Mouse (Mus musculus): ENCODE results near the gene Cdc123.

Gene Cdc123

DNA sequence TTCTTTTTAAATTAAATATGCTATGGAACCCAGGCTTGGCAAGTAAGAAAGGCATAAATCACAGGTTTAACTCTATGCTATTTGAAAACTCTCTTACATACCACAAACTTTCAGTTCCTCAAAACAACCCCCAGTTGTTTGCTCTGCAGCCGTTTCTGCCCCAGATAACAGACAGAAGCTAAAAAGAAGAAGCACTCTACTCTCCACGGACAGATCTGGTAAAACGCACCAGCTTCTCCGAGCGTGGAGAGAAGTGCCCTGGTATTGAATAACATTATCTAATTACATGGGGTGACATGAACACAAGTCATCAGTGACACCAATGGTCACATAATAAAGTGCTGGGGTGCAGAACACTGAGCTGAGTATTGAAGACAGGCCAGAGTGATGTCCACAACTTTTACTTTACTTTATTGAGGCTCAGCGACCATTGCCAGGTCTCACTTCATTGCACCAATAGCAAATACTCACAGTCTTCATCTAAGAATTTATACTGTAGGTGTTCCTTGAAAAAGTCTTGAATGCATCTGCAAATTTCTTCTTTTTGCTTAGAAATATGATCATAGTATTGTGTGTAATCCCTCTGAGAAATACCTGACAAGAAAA, 40.4 kb downstream of the Cdc123 start:
- no peak for DNase-seq

DNA sequence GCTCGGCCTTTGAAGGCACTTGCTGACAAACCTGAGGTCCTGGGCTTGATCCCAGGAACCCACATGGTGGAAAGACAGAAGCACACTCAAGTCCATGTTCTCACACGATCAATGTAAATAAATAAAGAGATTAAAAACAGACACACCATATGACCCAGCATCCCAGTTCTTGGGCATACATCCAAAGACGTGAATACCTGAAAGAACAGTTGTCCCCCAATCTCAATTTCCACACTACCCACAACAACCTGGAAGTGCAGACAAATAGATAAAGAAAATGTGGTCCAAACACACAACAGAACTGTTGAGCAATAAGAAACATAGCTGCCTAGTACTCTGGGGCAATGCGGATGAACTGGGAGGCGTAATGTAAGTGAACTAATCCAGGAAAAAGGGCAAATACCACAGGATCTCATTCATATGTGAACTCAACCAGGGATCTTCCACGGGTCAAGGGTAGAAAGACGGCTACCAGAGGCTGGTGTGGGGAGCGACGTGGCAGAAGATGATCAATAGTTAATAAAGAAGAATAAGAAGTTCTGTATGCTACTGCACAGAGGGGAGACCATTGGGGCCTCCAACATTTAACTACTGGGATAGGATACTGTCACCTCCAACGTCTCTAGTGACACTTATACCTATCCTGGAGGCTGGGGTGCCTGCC, 42.9 kb downstream of the Cdc123 start:
- no peak for DNase-seq

GRCm38 (mm10) chr2:5801182-5801640, 43.8 kb downstream of the Cdc123 start:
- DNase-seq = no peak

- DNase-seq = no peak
These were observed 46.9 kb downstream of the Cdc123 start for GRCm38 (mm10) chr2:5797816-5798672.

DNA sequence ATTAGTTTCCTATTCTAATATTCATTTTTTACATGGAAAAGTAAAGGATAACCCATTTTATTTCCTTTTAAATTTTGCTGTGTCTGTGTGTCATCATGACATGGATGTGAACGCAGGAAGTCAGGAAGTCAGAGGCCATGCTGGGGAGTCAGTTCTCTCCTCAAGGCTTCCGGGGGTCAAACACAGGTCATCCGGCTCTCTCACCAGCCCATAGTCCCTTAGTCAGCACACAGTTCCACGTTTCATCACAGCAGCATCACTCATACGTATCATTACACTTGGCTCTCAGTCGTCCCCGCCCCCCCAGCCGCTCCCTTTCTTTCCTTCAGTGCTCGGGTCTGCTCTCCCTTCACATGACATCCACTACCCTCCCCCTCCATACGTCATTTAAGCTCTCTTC, 51.2 kb downstream of the Cdc123 start:
- no peak for DNase-seq

DNA sequence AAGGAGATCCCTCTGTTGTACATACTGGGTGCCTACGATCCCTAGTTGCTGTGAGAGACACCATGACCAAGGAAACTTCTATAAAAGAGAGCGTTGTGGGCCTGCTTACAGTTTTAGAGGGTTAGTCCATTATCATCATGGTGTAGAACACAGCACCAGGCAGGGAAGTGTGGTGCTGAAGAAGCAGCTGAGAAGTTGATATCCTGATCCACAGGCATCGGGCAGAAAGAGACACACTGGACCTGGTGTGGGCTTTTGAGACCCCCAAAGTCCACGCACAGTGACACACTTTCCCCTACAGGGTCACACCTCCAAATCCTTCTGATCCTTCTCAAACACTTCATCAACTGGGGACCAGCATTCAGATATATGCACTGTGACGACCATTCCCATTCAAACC, 52.9 kb downstream of the Cdc123 start:
- no peak for DNase-seq

DNA sequence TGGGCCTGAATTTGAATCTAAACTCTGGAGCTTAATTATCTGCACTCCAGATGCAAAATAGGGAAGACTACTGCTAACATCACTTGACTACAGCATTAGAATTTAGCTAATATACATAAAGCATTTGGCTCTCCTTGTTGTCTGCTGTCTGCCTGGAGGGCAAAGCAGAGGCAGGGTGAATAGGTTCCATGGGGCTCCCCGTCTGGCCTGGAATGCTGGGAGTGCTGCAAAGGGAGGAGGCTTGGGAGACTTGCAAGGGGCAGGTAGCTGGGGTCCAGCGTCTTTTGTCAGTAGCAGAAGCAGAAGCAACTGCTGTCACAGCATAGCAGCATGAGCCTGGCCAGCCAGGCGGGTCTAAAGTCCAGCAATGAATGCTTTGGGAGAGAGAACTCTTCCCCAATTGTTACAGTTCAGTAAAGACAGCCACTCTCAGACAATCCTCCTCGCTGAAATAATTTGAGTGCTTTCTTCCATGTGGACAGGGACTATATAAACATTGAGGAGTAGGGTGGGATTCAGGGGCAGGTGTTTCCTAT, 55.3 kb downstream of the Cdc123 start:
- DNase-seq = no peak

- DNase-seq = no peak
These were observed 57.6 kb downstream of the Cdc123 start for GRCm38 (mm10) chr2:5787391-5787790.

DNA sequence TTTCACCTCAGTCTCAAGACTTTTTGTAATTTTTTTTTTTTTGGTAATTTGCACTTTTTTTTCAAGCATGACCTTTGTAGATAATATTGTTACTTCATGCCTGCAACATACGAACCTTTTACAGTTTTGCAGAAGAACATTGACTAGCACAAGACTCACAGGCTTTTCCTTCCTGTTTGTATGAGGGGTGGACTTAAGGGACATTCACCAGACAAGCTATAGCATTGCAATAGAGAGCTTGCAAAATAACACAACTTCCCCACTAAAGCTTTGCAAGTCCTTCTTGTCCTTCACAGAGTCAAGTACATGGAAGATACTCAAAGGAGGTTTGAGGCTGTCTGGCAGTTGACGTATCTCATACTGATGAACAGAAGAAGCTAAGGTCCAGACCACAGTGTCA, 72.5 kb downstream of the Cdc123 start:
- DNase-seq = no peak

- peak; percentile 72 to 76 for DNase-seq
These were observed 74.2 kb downstream of the Cdc123 start for GRCm38 (mm10) chr2:5770708-5771241.

- no peak for DNase-seq
These were observed 75.3 kb downstream of the Cdc123 start for GRCm38 (mm10) chr2:5769630-5770029.

DNA sequence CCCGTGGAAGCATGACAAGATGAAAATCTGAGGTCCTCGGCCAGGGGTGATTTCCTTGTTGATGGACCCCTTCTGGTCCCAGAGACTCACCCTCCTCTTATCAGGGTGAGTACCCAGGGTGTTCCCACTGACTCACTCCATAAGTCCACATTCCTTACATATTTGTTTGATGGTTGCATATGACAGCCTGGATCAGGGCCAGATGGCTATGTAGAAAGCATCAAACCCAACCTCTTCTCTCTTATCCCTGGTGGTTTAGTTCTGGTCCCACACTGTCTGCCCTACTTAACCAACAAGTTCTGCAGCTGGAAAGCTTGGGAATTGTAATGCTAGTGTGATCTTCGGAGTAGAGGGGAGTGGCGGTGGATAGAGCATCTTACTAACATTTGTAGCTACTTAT, 76.0 kb downstream of the Cdc123 start:
- no peak for DNase-seq

DNA sequence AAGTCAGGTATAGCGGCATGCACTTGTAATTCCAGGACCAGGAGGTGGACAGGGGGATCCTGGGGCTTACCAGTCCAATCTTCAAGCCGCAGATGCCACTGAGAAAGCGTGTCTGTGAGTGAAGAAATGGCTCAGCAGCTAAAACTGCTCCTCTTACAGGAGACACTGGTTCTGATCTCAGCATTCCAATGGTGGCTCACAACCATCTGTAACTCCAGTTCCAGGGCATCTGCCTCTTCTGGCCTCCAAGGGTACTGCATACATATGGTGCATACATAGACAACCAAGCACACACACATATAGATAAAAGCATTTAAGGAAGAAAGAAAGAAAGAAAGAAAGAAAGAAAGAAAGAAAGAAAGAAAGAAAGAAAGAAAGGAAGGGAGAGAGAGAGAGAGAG, 82.9 kb downstream of the Cdc123 start:
- DNase-seq = no peak

GRCm38 (mm10) chr2:5760479-5761008, 84.4 kb downstream of the Cdc123 start:
- no peak for DNase-seq

DNA sequence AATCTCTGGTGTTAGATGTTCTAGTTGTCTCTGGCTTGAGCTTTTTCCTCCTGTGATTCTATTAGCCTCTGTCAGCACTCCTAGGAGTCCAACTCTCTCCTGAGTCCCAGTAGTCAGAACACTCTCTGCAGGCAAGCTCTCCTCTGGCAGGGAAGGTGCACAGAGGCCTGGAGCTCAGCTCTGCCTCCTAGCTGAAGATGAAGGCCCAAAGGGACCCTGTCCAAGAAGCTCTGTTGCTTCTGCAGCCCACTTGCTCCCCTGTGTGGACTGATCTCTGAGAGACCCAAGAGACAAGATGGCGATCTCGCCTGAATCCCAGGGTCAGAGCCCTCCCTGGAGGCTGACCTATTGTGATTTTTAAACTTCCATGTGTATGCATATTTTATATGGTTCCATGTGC, 86.4 kb downstream of the Cdc123 start:
- DNase-seq = no peak

- no peak for DNase-seq
These were observed 94.1 kb downstream of the Cdc123 start for GRCm38 (mm10) chr2:5750872-5751271.

DNA sequence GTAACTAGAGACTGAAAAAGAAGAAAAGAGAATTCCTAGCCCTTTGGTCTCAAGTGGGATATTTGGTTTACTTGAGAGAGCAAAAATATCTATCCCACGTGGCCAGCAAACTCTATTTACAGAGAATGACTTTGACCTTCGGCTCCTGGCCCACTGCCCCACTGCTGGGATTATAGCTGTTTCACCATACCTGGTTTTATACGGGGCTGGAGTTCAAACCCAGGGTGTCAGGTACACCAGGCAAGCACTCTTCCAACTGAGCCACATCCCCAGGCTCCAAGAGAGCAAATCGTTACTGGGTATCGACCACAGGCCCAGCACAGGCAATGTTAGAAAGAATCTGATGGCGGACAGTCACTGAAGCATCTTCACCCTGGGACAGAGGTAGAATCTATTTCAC, 95.8 kb downstream of the Cdc123 start:
- no peak for DNase-seq

DNA sequence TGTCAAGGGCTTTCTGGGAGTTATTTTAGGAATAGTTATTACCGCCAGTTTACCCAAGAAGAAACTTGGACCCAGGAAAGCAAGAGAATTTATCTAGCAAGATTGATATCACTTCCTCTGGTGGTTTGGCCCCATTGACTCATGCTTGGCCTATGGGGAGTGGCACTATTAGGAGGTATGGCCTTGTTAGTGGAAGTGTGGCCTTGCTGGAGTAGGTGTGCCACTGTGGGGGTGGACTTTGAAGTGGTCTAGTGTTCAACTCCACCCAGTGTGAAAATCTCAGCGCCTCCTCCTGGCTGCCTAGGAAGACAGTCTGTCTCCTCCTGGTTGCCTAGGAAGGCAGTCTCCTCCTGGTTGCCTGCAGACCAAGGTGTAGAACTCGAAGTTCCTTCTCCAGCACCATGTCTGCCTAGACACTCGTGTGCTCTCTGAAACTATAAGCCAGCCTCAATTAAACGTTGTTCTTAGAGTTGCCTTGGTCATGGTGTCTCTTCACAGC, 97.4 kb downstream of the Cdc123 start:
- DNase-seq = no peak

DNA sequence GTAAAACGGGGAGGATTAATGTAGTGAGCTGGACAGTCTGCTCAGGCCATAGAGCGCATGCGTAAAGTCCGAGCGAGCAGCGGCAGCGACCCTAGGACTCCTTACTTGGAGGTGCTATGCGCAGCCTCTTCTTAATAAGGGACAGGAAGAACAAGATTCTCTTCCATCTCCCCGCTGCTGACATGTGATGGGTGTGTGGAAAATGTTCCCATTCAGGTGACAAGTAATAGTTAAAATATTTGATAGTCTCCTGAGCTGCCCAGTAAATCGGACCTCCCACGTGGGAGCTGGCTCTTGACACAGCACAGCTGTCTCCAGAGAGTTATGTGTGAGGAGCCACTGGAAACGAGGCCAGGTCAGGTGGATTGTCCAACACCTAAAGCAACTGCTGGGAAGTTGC, 98.4 kb downstream of the Cdc123 start:
- no peak for DNase-seq

Data from cerebellum, postnatal 10 days (tissue).